Mouse (Mus musculus): Measurements from ENCODE around the gene Nrxn3. TPM values are rescaled to one million over a fixed set of nuclear protein-coding genes. Genes with fewer than 3 reads are reported as not detected.

Nrxn3 gene
- total RNA-seq (2021): 100 to 1,000 TPM; 183 to 208 TPM
- long read RNA-seq, experiment 1, partial matches to known transcripts: 1 of 20 reads
- long read RNA-seq, experiment 1, other reads (novel, unspliced or antisense): 19 of 20 reads
- long read RNA-seq, experiment 2, partial matches to known transcripts: 10 of 16 reads
- long read RNA-seq, experiment 2, other reads (novel, unspliced or antisense): 6 of 16 reads

DNA sequence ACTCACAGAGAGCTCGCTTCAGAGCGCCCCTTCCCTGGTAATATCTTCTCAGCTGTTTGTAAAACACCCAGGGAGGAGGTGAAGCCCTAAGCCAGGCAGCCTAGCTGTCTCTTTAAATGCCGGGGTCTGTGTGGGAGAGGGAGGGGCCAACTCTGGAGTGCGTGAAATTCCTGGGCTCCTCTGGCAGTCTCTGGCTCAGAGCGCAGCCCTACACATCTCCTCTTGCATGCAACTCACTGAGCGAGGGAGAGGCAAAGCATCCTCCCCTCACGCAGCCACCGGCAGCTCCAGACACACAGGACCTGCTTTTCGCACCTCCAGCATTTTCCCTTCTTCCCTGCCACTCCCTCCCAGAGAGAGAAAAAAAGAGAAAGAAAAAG, at the start of gene Nrxn3:
Gene Nrxn3, plus strand, starts transcription at position 186 of the 380 bp plus-strand sequence.
- peak; percentile 79 for DNase-seq (ENCODE audit: low spot score in 2 of 2)
- TF ChIP-seq CTCF (conservative IDR thresholded peaks at IDR 0.05): no peak
- Histone ChIP-seq H3K4me3 (peak within 1 kb of the TSS; percentile 60), H3K27ac (peak within 1 kb of the TSS; percentile 68)

DNA sequence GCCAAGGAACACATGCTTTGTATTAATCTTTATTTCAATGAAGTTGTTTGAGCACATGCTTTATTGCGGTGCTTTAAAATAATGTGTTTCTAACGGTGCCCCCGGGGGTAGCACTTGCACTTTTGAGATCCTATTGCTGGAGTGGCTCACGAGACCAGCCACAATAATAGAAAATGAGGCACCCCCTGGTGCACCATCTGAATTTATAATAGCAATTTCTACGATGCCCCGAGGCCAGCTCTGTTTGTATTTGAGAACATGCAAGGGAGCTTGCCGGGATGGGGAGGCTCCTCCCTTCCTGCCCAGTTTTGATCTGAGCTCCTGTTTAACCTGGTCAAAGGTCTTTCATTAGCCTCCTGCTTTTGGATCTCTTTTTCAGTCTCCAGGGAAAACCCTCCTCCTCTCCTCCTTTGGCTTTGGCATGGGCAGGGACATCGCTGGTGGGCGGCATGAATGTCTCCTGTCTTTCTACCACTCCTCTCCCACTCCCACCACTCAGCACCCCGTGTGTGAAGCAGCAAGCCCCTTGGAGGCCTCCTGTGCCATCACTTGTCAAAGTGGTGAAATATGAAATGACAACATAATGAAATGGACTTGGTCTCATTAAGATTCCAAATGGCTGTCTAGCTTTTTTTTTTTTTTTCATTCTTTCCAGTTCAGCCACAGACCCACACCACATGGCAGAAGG, 18.4 kb upstream of the Nrxn3 start:
- TF ChIP-seq CTCF (conservative IDR thresholded peaks at IDR 0.05): no peak
- no peak for DNase-seq (ENCODE audit: low spot score in 2 of 2)
- no peak overlapping the region for H3K27ac ChIP-seq
- no peak overlapping the region for H3K4me3 ChIP-seq

DNA sequence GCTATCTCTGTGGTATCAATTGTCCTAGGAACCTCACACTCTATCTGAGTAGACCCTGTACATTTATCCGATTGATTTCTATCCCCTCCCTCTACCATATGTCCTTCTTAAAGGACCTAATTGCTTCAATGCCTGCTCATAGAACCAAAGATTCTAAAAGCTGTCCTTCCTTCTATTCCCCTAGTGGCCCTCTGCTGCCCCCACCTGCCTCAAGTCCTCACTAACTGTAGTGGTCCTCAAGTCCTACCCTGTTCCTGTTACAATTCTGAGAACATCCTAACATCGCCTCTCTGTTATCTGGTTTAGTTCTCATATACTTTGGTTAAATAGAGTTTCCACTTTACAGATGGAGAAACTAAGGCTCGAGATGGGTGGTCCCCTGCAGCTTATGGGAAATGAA, 16.7 kb upstream of the Nrxn3 start:
- no peak overlapping the region for H3K27ac ChIP-seq
- no peak for DNase-seq (ENCODE audit: low spot score in 2 of 2)
- peak; percentile 56 for TF ChIP-seq CTCF (conservative IDR thresholded peaks at IDR 0.05)
- no peak overlapping the region for H3K4me3 ChIP-seq

DNA sequence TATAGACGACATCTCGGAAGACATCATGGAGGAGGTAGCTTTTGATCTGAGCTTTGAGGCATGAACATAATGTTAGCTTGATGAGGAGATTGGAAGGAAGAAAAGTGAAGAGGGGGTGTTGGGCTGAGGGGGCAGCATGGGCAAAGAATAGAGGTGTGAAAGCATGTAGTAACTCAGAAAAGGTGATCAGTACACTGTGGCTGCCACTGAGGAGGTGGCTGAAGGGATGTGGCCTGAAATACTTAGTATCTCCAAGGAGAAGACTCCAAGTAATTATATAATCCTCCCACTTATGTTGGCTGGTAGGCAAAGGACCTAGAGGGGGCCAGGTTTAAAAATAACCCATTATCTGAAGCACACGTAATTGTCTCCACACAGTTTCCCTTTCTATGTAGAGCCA, 14.9 kb upstream of the Nrxn3 start:
- no peak for TF ChIP-seq CTCF (conservative IDR thresholded peaks at IDR 0.05)
- no peak for DNase-seq (ENCODE audit: low spot score in 2 of 2)
- H3K27ac ChIP-seq: no peak overlapping the region
- no peak overlapping the region for H3K4me3 ChIP-seq

DNA sequence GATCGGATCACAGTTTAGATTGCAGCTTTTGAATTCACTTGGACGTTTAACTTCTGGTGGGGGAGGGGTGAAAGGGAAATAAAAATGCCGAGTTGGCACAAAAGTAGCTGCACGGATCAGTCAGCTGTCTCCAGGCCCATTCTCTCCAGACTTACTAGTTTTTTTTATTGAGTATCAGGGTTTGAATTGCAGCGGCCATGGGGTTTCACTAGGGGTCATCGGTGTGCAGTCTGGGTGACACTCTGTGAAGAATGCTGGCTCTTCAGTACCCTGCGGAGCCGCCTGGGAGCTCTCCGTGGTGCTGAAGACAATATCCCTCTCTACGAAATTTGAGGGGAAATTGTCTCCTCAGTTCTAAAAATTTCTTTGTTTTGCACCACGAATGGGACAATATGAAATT, 13.5 kb upstream of the Nrxn3 start:
- Histone ChIP-seq H3K27ac (no peak overlapping the region), H3K4me3 (no peak overlapping the region)
- DNase-seq (ENCODE audit: low spot score in 2 of 2): peak in 1 of 2 experiments; percentile 49
- TF ChIP-seq CTCF (conservative IDR thresholded peaks at IDR 0.05): peak; percentile 76

DNA sequence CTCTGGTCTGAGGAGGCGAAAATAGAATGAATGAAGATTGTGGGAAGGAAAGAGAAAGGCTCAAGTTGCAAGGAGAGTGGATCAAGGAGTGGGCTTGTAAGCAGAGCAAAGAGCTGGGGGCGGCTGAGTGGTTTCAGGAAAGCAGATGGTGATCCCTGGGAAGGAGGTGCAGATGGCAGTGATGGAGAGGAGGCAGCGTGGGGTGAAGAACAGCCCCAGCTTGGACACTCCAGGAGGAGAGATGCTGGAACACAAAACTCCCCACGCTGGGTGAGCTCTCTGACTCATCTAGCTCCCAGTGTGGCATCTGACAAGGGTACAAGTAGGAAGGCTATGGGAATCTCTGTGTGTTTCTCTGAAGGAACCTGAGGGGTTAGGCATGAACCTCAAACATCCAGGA, 9.2 kb upstream of the Nrxn3 start:
- TF ChIP-seq CTCF (conservative IDR thresholded peaks at IDR 0.05): no peak
- H3K27ac ChIP-seq: peak overlapping the region; percentile 36
- no peak overlapping the region for H3K4me3 ChIP-seq
- DNase-seq (ENCODE audit: low spot score in 2 of 2): peak; percentile 47 to 55

DNA sequence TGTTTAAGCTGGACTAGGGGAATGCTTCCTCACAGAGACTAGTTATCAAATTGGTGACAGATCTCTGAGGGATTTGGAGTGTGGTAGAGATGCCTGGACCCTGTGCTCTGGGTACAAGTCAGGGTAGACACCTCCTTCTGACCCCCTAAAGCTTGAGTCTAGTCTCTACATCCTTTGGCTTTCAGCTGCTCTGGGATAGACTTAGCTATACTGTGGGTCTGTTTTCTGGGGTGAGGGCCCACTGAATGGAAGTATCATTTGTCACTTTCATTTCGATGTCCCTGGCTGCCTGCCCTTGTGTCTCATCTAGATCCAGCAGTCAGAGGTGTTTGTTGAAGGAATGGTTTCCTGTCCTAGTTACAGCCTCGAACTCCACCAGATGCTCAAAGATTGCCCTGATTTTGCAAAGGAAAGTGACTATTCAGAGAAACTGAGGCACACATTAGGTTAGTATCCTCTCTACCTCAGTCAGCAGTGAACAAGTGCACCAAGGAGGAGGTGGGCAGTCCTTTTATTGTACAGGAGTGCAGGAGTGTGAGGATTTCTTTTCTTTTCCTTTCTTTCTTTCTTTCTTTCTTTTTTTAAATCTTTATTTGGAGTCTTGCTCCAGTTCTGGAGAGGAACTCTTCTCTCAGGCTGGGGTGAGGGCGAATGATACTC, 515 bp upstream of the Nrxn3 start:
- TF ChIP-seq CTCF (conservative IDR thresholded peaks at IDR 0.05): no peak
- no peak for DNase-seq (ENCODE audit: low spot score in 2 of 2)
- Histone ChIP-seq H3K4me3 (peak overlapping the region; percentile 60), H3K27ac (peak overlapping the region; percentile 68; the same call in 1 of the 2 replicates)

DNA sequence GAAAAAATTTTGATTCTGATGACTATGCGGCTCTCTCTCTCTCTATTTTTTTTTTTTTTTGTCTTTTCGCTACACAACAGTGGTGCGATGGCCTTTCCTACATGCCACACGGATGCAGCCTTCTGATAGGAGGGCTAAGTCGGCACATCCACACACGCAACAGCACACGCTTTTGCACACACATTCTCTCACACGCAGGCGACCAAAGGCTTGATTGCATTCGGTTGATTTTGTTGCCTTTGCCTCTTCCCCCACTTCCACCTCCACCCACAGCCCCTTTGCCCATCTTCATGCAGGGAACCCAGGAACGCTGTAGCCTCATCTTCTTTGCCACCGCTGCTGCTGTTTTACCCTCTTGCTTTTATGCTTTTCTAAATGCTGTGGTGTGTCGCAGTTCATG, 3.6 kb downstream of the Nrxn3 start:
- Histone ChIP-seq H3K27ac (peak overlapping the region; percentile 43; the same call in 1 of the 2 replicates), H3K4me3 (no peak overlapping the region)
- DNase-seq (ENCODE audit: low spot score in 2 of 2): no peak
- TF ChIP-seq CTCF (conservative IDR thresholded peaks at IDR 0.05): no peak

DNA sequence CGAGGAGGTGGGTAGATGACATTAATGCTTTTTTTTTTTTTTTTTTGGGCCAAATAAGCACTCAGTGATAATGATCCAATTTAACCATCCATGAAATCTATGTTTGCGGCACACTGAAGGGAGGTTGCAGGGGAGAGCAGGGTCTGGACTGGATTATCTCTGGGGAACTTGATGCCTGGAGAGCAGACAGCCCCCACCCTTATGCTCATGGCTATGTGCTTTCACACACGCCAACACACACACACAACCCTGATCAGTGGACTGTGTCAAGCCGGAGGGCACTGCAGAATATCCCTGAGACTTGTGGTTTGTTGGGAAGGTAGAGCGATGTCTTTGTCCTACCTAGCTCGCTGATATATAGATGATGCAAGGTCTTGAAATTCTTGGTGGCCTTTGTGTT, 4.1 kb downstream of the Nrxn3 start:
- H3K4me3 ChIP-seq: no peak overlapping the region
- DNase-seq (ENCODE audit: low spot score in 2 of 2): no peak
- peak overlapping the region; percentile 43; the same call in 1 of the 2 replicates for H3K27ac ChIP-seq
- TF ChIP-seq CTCF (conservative IDR thresholded peaks at IDR 0.05): no peak

DNA sequence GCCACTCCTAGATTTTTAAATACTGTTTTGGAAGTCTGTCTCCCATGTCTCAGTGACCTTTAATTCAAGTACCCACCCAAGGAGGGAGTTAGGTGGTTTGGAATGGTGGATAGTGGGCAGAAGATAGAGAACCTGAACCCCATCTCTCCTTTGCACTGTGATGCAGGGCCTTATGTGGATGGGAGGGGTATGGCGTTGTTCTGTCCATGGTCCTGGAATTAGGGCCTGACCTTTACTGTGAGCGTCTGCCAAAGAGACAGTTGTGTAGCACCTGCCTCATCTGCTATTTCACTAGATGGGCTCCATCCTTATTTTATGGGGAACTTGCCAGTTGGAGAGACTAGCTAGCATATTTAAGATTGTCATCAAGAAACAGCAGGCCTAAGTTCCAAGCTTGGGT, 8.0 kb downstream of the Nrxn3 start:
- no peak for DNase-seq (ENCODE audit: low spot score in 2 of 2)
- no peak overlapping the region for H3K4me3 ChIP-seq
- TF ChIP-seq CTCF (conservative IDR thresholded peaks at IDR 0.05): no peak
- no peak overlapping the region for H3K27ac ChIP-seq

DNA sequence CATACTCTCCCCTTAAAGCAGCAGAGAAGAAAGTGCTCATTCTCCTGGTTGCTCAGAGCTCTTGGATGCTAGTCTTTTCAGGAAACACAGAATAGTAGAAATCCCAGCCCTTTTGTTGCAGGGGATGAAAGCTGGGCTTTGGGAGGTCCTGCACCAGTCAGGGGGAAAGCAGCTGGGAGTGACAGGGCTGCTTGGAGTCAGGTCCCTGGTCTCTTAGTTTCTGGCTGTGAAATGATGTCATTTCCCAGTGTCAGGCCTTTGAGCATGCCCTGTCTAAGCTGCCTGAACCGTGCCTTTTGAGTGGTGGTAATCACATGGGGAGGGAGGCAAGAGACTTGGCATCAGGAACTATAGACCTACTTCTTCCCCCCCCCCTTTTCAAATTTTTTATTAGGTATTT, 12.4 kb downstream of the Nrxn3 start:
- H3K27ac ChIP-seq: no peak overlapping the region
- DNase-seq (ENCODE audit: low spot score in 2 of 2): no peak
- no peak for TF ChIP-seq CTCF (conservative IDR thresholded peaks at IDR 0.05)
- no peak overlapping the region for H3K4me3 ChIP-seq

DNA sequence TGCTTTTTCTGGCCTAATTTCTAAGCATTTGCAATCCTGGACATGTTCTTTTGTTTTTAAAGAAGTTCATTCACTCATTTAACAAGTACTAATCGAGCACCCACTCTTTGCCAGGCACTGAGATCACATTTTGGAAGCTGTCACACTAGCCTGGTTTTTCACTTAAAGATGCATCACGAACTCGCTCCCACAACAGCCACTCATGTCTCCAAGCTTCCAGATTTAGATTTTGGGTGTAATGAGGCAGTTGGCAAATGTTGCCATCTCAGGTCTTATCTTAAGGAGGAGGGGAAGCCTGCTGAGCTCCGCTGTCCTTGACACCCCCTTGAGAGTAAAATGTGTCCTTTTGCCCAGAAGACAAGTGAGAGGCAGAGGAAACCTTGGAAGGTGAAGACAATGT, 14.4 kb downstream of the Nrxn3 start:
- TF ChIP-seq CTCF (conservative IDR thresholded peaks at IDR 0.05): no peak
- Histone ChIP-seq H3K4me3 (no peak overlapping the region), H3K27ac (no peak overlapping the region)
- DNase-seq (ENCODE audit: low spot score in 2 of 2): peak in 1 of 2 experiments; percentile 53

DNA sequence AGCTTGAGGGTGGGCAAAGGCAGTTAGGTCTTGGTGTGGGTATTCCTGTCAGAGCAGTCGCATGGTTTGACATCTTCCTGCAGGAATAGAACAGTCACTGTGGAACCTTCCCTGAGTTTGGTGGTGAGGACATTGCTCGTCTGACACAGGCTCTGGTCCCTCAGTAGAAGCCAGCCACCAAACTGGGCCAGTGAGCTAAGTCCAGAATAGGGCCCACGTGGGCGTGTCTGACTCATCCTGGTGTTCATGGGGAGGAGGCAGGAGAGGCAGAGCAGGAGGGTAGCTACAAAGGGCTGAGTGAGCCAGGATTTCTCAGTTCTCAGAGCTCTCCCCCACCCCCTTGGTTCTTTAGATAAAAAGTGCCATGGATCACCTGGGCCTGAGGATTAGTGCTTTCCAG, 15.9 kb downstream of the Nrxn3 start:
- H3K27ac ChIP-seq: no peak overlapping the region; the same call in 1 of the 2 replicates
- H3K4me3 ChIP-seq: no peak overlapping the region
- peak; percentile 43 to 52 for DNase-seq (ENCODE audit: low spot score in 2 of 2)
- no peak for TF ChIP-seq CTCF (conservative IDR thresholded peaks at IDR 0.05)

Measured in layer of hippocampus, adult 2 months (tissue).